Mouse (Mus musculus): Measurements from ENCODE around the gene Zmynd11. TPM values are rescaled to one million over a fixed set of nuclear protein-coding genes. Genes with fewer than 3 reads are reported as not detected.

Gene Zmynd11
- polyA plus RNA-seq, 1 experiment, result 27.1 TPM

GRCm38 (mm10) chr13:9767279-9767678 is 2.1 kb upstream of the Zmynd11 start:
- no peak overlapping the region for H3K4me3 ChIP-seq (ENCODE audit: extremely low read depth, insufficient read depth, insufficient read length)
- 0 out of 2 replicates have a peak, but pooled peaks cover 2% of the 10 kb centered on the region for H3K27me3 ChIP-seq (ENCODE audit: control insufficient read depth, insufficient read depth, low read length)
- H3K4me1 ChIP-seq (ENCODE audit: control insufficient read depth, insufficient read depth, insufficient read length), result peaks cover 10% of the 10 kb centered on the region
- H3K36me3 ChIP-seq (ENCODE audit: control insufficient read depth, insufficient read depth, low read length), result no peaks in the 10 kb centered on the region
- no peak for DNase-seq (ENCODE audit: low read depth in 1 of 2, low spot score in 2 of 2)
- peak overlapping the region; percentile 16; the same call in 1 of the 2 replicates for H3K27ac ChIP-seq (ENCODE audit: insufficient read depth, low read length)
- 16% methylated on average over 5 of the region's 5 CpGs for WGBS
- TF ChIP-seq POLR2A (IDR thresholded peaks at IDR 0.05; ENCODE audit: low read depth, low read length), result no peak
- TF ChIP-seq CTCF (IDR thresholded peaks at IDR 0.05; ENCODE audit: extremely low read depth, insufficient read depth, insufficient read length, insufficient replicate concordance), result no peak

- no peaks in the 10 kb centered on the region for H3K36me3 ChIP-seq (ENCODE audit: control insufficient read depth, insufficient read depth, low read length)
- WGBS, result 90% methylated on average over 1 of the region's 1 CpGs
- peaks cover 11% of the 10 kb centered on the region for H3K4me1 ChIP-seq (ENCODE audit: control insufficient read depth, insufficient read depth, insufficient read length)
- no peak for DNase-seq (ENCODE audit: low read depth in 1 of 2, low spot score in 2 of 2)
- H3K27me3 ChIP-seq (ENCODE audit: control insufficient read depth, insufficient read depth, low read length), result 0 out of 2 replicates have a peak, but pooled peaks cover 2% of the 10 kb centered on the region
- H3K27ac ChIP-seq (ENCODE audit: insufficient read depth, low read length), result no peak overlapping the region
- TF ChIP-seq CTCF (IDR thresholded peaks at IDR 0.05; ENCODE audit: extremely low read depth, insufficient read depth, insufficient read length, insufficient replicate concordance) (no peak), POLR2A (IDR thresholded peaks at IDR 0.05; ENCODE audit: low read depth, low read length) (no peak)
- H3K4me3 ChIP-seq (ENCODE audit: extremely low read depth, insufficient read depth, insufficient read length), result no peak overlapping the region
Observed at GRCm38 (mm10) chr13:9766497-9766896, 1.4 kb upstream of the Zmynd11 start.

GRCm38 (mm10) chr13:9765537-9765851 is 364 bp upstream of the Zmynd11 start:
- Histone ChIP-seq H3K36me3 (ENCODE audit: control insufficient read depth, insufficient read depth, low read length) (no peaks in the 10 kb centered on the region), H3K27ac (ENCODE audit: insufficient read depth, low read length) (no peak overlapping the region), H3K4me3 (ENCODE audit: extremely low read depth, insufficient read depth, insufficient read length) (peak overlapping the region; percentile 83; the same call in 1 of the 2 replicates), H3K4me1 (ENCODE audit: control insufficient read depth, insufficient read depth, insufficient read length) (peaks cover 17% of the 10 kb centered on the region), H3K27me3 (ENCODE audit: control insufficient read depth, insufficient read depth, low read length) (0 out of 2 replicates have a peak, but pooled peaks cover 2% of the 10 kb centered on the region)
- DNase-seq (ENCODE audit: low read depth in 1 of 2, low spot score in 2 of 2), result no peak
- TF ChIP-seq CTCF (IDR thresholded peaks at IDR 0.05; ENCODE audit: extremely low read depth, insufficient read depth, insufficient read length, insufficient replicate concordance), result no peak
- TF ChIP-seq POLR2A (IDR thresholded peaks at IDR 0.05; ENCODE audit: low read depth, low read length), result no peak
- 17% methylated on average over 4 of the region's 4 CpGs for WGBS

GRCm38 (mm10) chr13:9763828-9764645 is 1.1 kb downstream of the Zmynd11 start:
- TF ChIP-seq CTCF (IDR thresholded peaks at IDR 0.05; ENCODE audit: extremely low read depth, insufficient read depth, insufficient read length, insufficient replicate concordance), result no peak
- no peak; the same call in 1 of the 2 replicates for TF ChIP-seq POLR2A (IDR thresholded peaks at IDR 0.05; ENCODE audit: low read depth, low read length)
- peak overlapping the region; percentile 83 for H3K4me3 ChIP-seq (ENCODE audit: extremely low read depth, insufficient read depth, insufficient read length)
- peak in 1 of 2 experiments; percentile 72 for DNase-seq (ENCODE audit: low read depth in 1 of 2, low spot score in 2 of 2)
- H3K27me3 ChIP-seq (ENCODE audit: control insufficient read depth, insufficient read depth, low read length), result 0 out of 2 replicates have a peak, but pooled peaks cover 2% of the 10 kb centered on the region
- H3K36me3 ChIP-seq (ENCODE audit: control insufficient read depth, insufficient read depth, low read length), result no peaks in the 10 kb centered on the region
- peak overlapping the region; percentile 96 for H3K27ac ChIP-seq (ENCODE audit: insufficient read depth, low read length)
- WGBS, result under 1% methylated on average over 67 of the region's 111 CpGs
- H3K4me1 ChIP-seq (ENCODE audit: control insufficient read depth, insufficient read depth, insufficient read length), result peaks cover 20% of the 10 kb centered on the region

- TF ChIP-seq CTCF (IDR thresholded peaks at IDR 0.05; ENCODE audit: extremely low read depth, insufficient read depth, insufficient read length, insufficient replicate concordance), result no peak
- TF ChIP-seq POLR2A (IDR thresholded peaks at IDR 0.05; ENCODE audit: low read depth, low read length), result no peak
- H3K27ac ChIP-seq (ENCODE audit: insufficient read depth, low read length), result peak overlapping the region; percentile 96
- H3K27me3 ChIP-seq (ENCODE audit: control insufficient read depth, insufficient read depth, low read length), result 0 out of 2 replicates have a peak, but pooled peaks cover 2% of the 10 kb centered on the region
- H3K4me1 ChIP-seq (ENCODE audit: control insufficient read depth, insufficient read depth, insufficient read length), result peaks cover 20% of the 10 kb centered on the region
- DNase-seq (ENCODE audit: low read depth in 1 of 2, low spot score in 2 of 2), result no peak
- H3K36me3 ChIP-seq (ENCODE audit: control insufficient read depth, insufficient read depth, low read length), result no peaks in the 10 kb centered on the region
- H3K4me3 ChIP-seq (ENCODE audit: extremely low read depth, insufficient read depth, insufficient read length), result peak overlapping the region; percentile 83
- 2% methylated on average over 21 of the region's 21 CpGs for WGBS
Observed at GRCm38 (mm10) chr13:9763100-9763827, 1.9 kb downstream of the Zmynd11 start.

GRCm38 (mm10) chr13:9760057-9760456 is 5.1 kb downstream of the Zmynd11 start:
- Histone ChIP-seq H3K4me1 (ENCODE audit: control insufficient read depth, insufficient read depth, insufficient read length) (peaks cover 16% of the 10 kb centered on the region), H3K36me3 (ENCODE audit: control insufficient read depth, insufficient read depth, low read length) (no peaks in the 10 kb centered on the region), H3K4me3 (ENCODE audit: extremely low read depth, insufficient read depth, insufficient read length) (no peak overlapping the region), H3K27ac (ENCODE audit: insufficient read depth, low read length) (no peak overlapping the region), H3K27me3 (ENCODE audit: control insufficient read depth, insufficient read depth, low read length) (0 out of 2 replicates have a peak, but pooled peaks cover 2% of the 10 kb centered on the region)
- 9% methylated on average over 6 of the region's 6 CpGs for WGBS
- DNase-seq (ENCODE audit: low read depth in 1 of 2, low spot score in 2 of 2), result peak; percentile 62 to 87
- TF ChIP-seq CTCF (IDR thresholded peaks at IDR 0.05; ENCODE audit: extremely low read depth, insufficient read depth, insufficient read length, insufficient replicate concordance) (no peak), POLR2A (IDR thresholded peaks at IDR 0.05; ENCODE audit: low read depth, low read length) (no peak)

Data from spleen, adult 2 months (tissue).